Mouse (Mus musculus): ENCODE measurements at regions not wholly inside any gene's neighbourhood (a gene's known extent, or its start where the extent isn't known, plus 50 kb on each side); places are given as distances from the start of the nearest gene placed in this dataset.

- no peak for TF ChIP-seq CTCF (IDR thresholded peaks at IDR 0.05; ENCODE audit: control insufficient read depth, insufficient read depth, insufficient replicate concordance, low read depth, low read length)
- TF ChIP-seq POLR2A (IDR thresholded peaks at IDR 0.05; ENCODE audit: control insufficient read depth, low read depth, low read length): no peak
Observed at GRCm38 (mm10) chr3:40094040-40094439, 437.0 kb upstream of the Intu start.

Measured in testis, adult 2 months (tissue).